Mouse (Mus musculus) kidney, postnatal 14 days (tissue): ENCODE results near the gene Chpf2.
"Not testable (repeated sequence)": the region's sequence is repeated elsewhere in the genome, so short reads cannot be mapped to it uniquely, and the experiment has no call there.

Source experiments
- DNase-seq: peaks from one replicate; pipeline ENCODE4 v3.0.0; 2022; ENCODE audit warnings: mixed read lengths

The Chpf2 gene

GRCm38 (mm10) chr5:24586547-24587199 is at the start of gene Chpf2:
Gene Chpf2, plus strand, starts transcription at chr5:24586741.
- peak; percentile 89 for DNase-seq

GRCm38 (mm10) chr5:24537618-24538017 is 48.9 kb upstream of the Chpf2 start:
- DNase-seq = no peak

- no peak for DNase-seq
Measured at GRCm38 (mm10) chr5:24539571-24540296, 46.8 kb upstream of the Chpf2 start.

- DNase-seq = peak; percentile 73
Measured at GRCm38 (mm10) chr5:24540387-24541143, 46.0 kb upstream of the Chpf2 start, which contains the start of gene Asb10. Gene Asb10, minus strand, starts transcription at chr5:24540978.

- DNase-seq = no peak
Measured at GRCm38 (mm10) chr5:24541144-24541569, 45.4 kb upstream of the Chpf2 start.

GRCm38 (mm10) chr5:24542643-24543042 is 43.9 kb upstream of the Chpf2 start:
- DNase-seq = no peak

- DNase-seq = peak; percentile 67
Measured at GRCm38 (mm10) chr5:24550598-24551316, 35.8 kb upstream of the Chpf2 start.

- no peak for DNase-seq
Measured at GRCm38 (mm10) chr5:24551317-24551688, 35.2 kb upstream of the Chpf2 start.

- no peak for DNase-seq
Measured at GRCm38 (mm10) chr5:24553621-24554244, 32.8 kb upstream of the Chpf2 start.

GRCm38 (mm10) chr5:24555335-24555734 is 31.2 kb upstream of the Chpf2 start:
- not testable (repeated sequence) for DNase-seq

- DNase-seq = no peak
Measured at GRCm38 (mm10) chr5:24556709-24557108, 29.8 kb upstream of the Chpf2 start, which contains the start of gene 4931409K22Rik. Gene 4931409K22Rik, minus strand, starts transcription at chr5:24556809.

GRCm38 (mm10) chr5:24575948-24576347 is 10.6 kb upstream of the Chpf2 start:
- no peak for DNase-seq

- no peak for DNase-seq
Measured at GRCm38 (mm10) chr5:24576801-24577182, 9.7 kb upstream of the Chpf2 start.

GRCm38 (mm10) chr5:24577183-24577929 is 9.2 kb upstream of the Chpf2 start, which contains the start of gene Abcf2:
Gene Abcf2, minus strand, starts transcription at chr5:24577467.
- peak; percentile 100 for DNase-seq

GRCm38 (mm10) chr5:24578109-24578963 is 8.2 kb upstream of the Chpf2 start:
- no peak for DNase-seq

GRCm38 (mm10) chr5:24586106-24586505 is 435 bp upstream of the Chpf2 start:
- no peak for DNase-seq

- DNase-seq = no peak
Measured at GRCm38 (mm10) chr5:24587200-24587577, 648 bp downstream of the Chpf2 start.

GRCm38 (mm10) chr5:24589511-24590500 is 3.3 kb downstream of the Chpf2 start:
- DNase-seq = no peak

- DNase-seq = peak; percentile 53
Measured at GRCm38 (mm10) chr5:24591268-24591721, 4.8 kb downstream of the Chpf2 start.
